Mouse (Mus musculus) embryonic facial prominence, embryonic 13.5 days (tissue): ENCODE data around the gene Kirrel. TPM values are rescaled to one million over a fixed set of nuclear protein-coding genes. Genes with fewer than 3 reads are reported as not detected.
A peak's percentile ranks its signal among the peaks of the same experiment; 100 is the strongest.

Experiments used
- ATAC-seq: fragments of 200-750 bp; cut with Nextera tagmentation; 2 replicates; pipeline ENCODE4 v1.8.0; 2017; ENCODE audit warnings: low read depth; ENCODE audit not compliant: insufficient number of reproducible peaks, insufficient read depth, low FRiP score, low TSS enrichment
- H3K27ac ChIP-seq: fragments of 300-500 bp; sonication (generic); 2 replicates; pipeline ENCODE4 v1.5.1; 2015; ENCODE audit warnings: moderate library complexity, mild to moderate bottlenecking, inconsistent platforms
- H3K27me3 ChIP-seq: fragments of 300-500 bp; sonication (generic); 2 replicates; pipeline ENCODE4 v1.6.1; 2015; ENCODE audit warnings: mild to moderate bottlenecking, inconsistent platforms
- H3K36me3 ChIP-seq: fragments of 300-500 bp; sonication (generic); 2 replicates; pipeline ENCODE4 v1.6.1; 2015; ENCODE audit warnings: mild to moderate bottlenecking, inconsistent platforms
- H3K4me1 ChIP-seq: fragments of 300-500 bp; sonication (generic); 2 replicates; pipeline ENCODE4 v1.6.1; 2015; ENCODE audit warnings: inconsistent platforms
- H3K4me2 ChIP-seq: fragments of 300-500 bp; sonication (generic); 2 replicates; pipeline ENCODE4 v1.6.1; 2015; ENCODE audit warnings: moderate library complexity, mild to moderate bottlenecking, inconsistent platforms
- H3K4me3 ChIP-seq: fragments of 300-500 bp; sonication (generic); 2 replicates; pipeline ENCODE4 v1.5.1; 2015; ENCODE audit warnings: mild to moderate bottlenecking, inconsistent platforms
- H3K9ac ChIP-seq: fragments of 300-500 bp; sonication (generic); 2 replicates; pipeline ENCODE4 v1.6.1; 2015; ENCODE audit warnings: mild to moderate bottlenecking, inconsistent platforms
- H3K9me3 ChIP-seq: fragments of 300-500 bp; sonication (generic); 2 replicates; pipeline ENCODE4 v1.6.1; 2016; ENCODE audit warnings: inconsistent platforms
- WGBS: fragments of 180-500 bp; shearing (Covaris S2); methylation state at CpG from one replicate; pipeline ENCODE4 v1.1.7; 2015; ENCODE audit warnings: mixed read lengths; 5-methylcytosine and 5-hydroxymethylcytosine counted together
- polyA plus RNA-seq: library from polyadenylated mRNA; unstranded; fragments of >200 nt; fragmentation: Nextera tagmentation; extraction: Ambion mirVana; gene quantifications from 2 replicates; pipeline ENCODE4 v1.2.1, GENCODE M21; 2015

Kirrel gene
- polyA plus RNA-seq, 1 experiment from 2014 or later, result 20.4 TPM

DNA sequence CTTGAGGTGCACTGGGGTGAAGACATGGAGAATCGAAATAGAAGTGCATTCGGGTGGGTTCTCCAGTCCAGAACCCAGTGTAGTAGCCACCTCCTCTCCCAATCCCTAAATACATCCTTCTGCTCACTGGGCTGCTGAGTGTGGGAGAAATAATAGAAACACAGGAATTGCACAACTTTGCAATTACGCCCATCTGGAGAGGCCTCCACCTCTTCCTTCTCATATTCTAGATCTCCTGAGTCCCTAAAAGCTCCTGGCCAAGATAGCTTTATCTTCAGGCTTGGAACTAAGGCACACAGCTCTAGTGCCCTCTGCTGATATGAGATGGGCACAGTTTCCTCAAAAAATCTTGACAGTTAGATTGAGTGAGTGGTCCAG, 880 bp upstream of the Kirrel start:
- ATAC-seq, result no peak
- H3K4me3 ChIP-seq, result peak overlapping the region; percentile 84
- no peaks in the 10 kb centered on the region for H3K27me3 ChIP-seq
- no peaks in the 10 kb centered on the region for H3K9me3 ChIP-seq
- WGBS, result 35% methylated on average over 3 of the region's 3 CpGs
- peak overlapping the region; percentile 88 for H3K4me2 ChIP-seq
- H3K9ac ChIP-seq, result peak overlapping the region; percentile 94
- H3K36me3 ChIP-seq, result no peaks in the 10 kb centered on the region
- peak overlapping the region; percentile 91 for H3K27ac ChIP-seq
- peaks cover 25% of the 10 kb centered on the region for H3K4me1 ChIP-seq

DNA sequence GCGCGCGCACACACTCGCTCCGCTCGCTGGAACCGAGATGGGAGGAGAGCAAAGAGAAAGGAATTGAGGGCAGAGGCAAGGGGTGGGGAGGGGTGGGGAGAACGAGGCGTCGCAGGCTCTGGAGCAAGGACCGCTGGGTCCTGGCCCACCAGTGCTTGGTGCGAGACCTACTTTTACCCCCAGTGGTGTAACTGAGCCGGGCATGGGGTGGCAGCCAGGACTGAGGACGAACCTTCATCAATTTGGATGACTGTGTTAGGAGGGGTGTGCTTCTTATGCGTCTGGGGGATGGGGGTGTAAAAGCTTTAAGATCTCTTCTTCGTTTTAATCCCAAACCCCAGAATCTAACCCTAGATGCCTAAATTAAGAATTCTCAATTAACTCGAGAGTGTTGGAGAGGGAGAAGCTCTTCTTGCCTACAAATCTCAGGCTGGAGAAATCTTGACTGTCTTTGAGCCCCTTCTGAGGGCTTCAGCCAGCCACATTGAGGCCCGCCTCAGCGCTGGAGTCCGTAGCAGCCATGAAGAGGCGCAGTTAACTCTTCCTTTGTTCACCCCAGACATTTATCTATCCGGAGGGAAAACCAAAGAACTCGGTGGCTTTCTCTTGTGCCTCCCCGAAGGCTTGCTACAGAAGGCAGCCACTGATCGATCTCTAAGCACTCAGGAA, 356 bp upstream of the Kirrel start:
- Histone ChIP-seq H3K9ac (peak overlapping the region; percentile 94), H3K4me2 (peak overlapping the region; percentile 88), H3K27ac (peak overlapping the region; percentile 91), H3K9me3 (no peaks in the 10 kb centered on the region), H3K27me3 (no peaks in the 10 kb centered on the region), H3K4me1 (peaks cover 30% of the 10 kb centered on the region), H3K4me3 (peak overlapping the region; percentile 84), H3K36me3 (no peaks in the 10 kb centered on the region)
- WGBS, result 2% methylated on average over 25 of the region's 25 CpGs
- no peak for ATAC-seq

DNA sequence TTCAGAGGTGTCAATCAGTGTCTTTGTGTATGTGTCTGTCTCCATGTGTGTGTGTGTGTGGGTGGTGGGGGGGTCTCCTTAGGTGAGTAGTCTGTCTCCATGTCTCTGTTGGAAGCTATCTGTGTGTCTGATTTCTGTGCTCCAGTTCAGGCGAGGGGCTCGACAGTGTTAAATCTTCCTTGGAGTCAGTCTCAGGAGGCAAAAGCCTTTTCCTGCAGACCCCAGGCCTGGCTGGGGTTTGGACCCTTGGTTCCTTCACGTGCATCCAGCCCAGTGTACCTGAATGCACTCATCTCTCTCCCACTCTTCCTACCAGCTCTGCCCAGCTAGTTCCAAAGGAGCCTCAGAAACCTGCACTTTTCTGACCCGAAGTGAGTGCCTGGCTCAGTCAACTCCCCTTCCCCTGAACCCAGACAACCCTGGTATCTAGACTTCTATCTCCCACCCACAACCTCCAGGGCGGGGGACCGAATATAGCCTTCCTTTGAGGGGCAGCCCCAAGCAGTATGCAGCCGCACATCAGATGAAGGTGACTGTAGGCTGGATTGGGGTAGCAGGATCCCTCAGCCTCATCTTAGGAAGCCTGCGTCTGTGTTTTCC, 961 bp downstream of the Kirrel start:
- peak overlapping the region; percentile 88 for H3K4me2 ChIP-seq
- peak overlapping the region; percentile 84 for H3K4me3 ChIP-seq
- H3K9me3 ChIP-seq, result no peaks in the 10 kb centered on the region
- ATAC-seq, result no peak
- WGBS, result under 1% methylated on average over 8 of the region's 8 CpGs
- no peaks in the 10 kb centered on the region for H3K27me3 ChIP-seq
- H3K9ac ChIP-seq, result peak overlapping the region; percentile 94
- H3K27ac ChIP-seq, result peak overlapping the region; percentile 91
- peaks cover 43% of the 10 kb centered on the region for H3K4me1 ChIP-seq
- no peaks in the 10 kb centered on the region for H3K36me3 ChIP-seq

DNA sequence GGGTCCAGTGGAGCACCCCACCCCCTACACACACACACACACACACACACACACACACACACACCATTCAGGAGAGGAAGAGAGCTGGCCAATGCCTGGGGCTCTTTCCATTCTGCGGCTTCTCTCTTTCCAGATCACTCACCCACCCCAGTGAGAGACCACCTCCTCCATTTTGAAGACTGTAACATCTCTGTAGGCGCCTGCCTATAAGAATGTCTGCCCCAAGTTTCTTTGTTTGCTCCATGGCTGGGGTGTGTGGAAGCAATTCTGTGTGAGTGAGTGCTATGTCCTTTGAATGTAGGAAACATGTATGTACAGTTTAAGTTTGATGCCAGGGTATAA, 1.5 kb downstream of the Kirrel start:
- Histone ChIP-seq H3K9me3 (no peaks in the 10 kb centered on the region), H3K4me3 (peak overlapping the region; percentile 84), H3K27ac (peak overlapping the region; percentile 91), H3K4me1 (peaks cover 48% of the 10 kb centered on the region), H3K36me3 (no peaks in the 10 kb centered on the region), H3K4me2 (peak overlapping the region; percentile 88), H3K9ac (peak overlapping the region; percentile 94), H3K27me3 (no peaks in the 10 kb centered on the region)
- WGBS, result 2% methylated on average over 2 of the region's 2 CpGs
- no peak for ATAC-seq

DNA sequence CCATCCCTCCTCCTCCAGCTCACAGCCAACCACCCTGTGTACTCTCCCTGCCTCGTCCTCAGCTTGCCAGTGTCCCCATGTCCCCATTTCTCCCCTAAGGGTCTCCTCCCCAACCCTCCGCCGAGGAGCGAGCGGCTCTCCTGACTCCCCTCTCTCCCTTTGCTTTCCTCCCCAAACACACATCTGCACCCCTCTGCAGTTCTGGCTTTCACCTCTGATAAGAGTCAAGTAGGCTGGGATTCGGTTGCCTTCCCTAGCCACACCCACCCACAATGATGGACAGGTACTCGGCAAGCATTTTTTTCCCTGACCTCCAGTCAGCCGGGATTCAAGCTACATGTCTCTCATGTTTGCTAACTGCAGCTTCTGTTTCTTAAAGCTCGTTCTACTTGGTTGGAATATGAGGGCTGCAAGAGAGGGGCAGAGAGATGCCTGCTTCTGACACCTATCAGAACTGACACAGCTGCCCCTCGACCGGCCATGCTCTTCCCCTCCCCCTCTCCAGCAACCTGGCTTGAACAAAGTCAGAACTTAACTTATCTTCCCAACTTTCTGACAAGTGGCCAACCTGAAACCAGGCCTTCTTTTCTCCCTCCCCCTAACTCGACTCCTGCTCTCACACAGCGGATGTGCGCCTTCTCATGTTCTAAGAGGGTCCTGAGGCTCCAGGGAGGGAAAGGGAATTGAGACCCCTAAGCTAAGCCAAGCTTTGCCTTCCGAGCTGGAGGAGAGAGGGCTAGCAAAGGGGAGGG, 2.0 kb downstream of the Kirrel start:
- ATAC-seq, result no peak
- peak overlapping the region; percentile 88 for H3K4me2 ChIP-seq
- H3K9ac ChIP-seq, result peak overlapping the region; percentile 94
- peak overlapping the region; percentile 91 for H3K27ac ChIP-seq
- H3K36me3 ChIP-seq, result no peaks in the 10 kb centered on the region
- peak overlapping the region; percentile 84 for H3K4me3 ChIP-seq
- WGBS, result 3% methylated on average over 14 of the region's 15 CpGs
- H3K27me3 ChIP-seq, result no peaks in the 10 kb centered on the region
- no peaks in the 10 kb centered on the region for H3K9me3 ChIP-seq
- peaks cover 54% of the 10 kb centered on the region for H3K4me1 ChIP-seq

DNA sequence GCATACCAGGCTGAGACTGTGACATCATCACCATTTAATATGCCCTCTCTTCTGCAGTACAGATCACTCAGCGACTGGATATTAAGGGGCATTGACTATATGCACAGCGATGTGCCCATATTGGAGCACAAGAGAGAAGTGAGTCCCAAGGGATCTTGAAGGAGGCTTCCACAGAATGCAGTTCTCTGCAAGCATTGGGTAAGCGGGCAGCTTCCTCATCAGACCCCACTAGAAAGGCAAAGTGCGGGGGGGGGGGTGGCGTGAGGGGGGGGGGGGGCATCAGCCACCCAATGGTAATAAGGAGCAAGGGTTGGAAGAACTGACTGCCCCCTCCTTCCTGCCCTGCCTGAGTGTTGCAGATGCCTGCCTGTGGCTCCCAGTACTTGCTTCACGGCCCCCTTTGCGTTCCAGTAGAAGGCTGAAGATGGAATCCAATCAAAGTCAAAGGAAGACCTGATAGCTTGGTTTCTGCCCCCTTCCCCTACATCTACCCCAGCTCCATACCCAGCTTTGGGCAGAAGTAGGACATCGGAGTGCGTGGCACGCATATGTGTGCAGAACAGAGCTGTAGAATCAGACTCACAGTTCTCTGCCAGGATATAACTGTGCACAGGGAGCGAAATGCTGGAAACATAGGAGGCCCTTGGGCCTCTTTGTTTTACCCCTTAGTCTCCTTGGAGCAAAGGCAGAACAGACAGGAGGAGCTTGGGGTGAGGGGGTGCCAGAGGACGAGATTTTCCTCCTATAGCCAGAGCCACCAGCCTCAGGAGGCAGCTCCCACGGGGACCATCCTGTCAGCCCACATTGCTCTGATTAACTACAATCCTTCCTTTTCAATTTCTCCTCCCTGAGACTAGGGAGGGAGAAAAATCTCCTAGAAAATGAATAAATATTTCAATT, 3.1 kb downstream of the Kirrel start:
- Histone ChIP-seq H3K36me3 (0 out of 2 replicates have a peak, but pooled peaks cover 2% of the 10 kb centered on the region), H3K27me3 (no peaks in the 10 kb centered on the region), H3K9me3 (no peaks in the 10 kb centered on the region), H3K4me3 (peak overlapping the region; percentile 84), H3K4me1 (peaks cover 59% of the 10 kb centered on the region), H3K27ac (peak overlapping the region; percentile 91), H3K9ac (peak overlapping the region; percentile 94), H3K4me2 (peak overlapping the region; percentile 88)
- ATAC-seq, result no peak
- 20% methylated on average over 13 of the region's 13 CpGs for WGBS

DNA sequence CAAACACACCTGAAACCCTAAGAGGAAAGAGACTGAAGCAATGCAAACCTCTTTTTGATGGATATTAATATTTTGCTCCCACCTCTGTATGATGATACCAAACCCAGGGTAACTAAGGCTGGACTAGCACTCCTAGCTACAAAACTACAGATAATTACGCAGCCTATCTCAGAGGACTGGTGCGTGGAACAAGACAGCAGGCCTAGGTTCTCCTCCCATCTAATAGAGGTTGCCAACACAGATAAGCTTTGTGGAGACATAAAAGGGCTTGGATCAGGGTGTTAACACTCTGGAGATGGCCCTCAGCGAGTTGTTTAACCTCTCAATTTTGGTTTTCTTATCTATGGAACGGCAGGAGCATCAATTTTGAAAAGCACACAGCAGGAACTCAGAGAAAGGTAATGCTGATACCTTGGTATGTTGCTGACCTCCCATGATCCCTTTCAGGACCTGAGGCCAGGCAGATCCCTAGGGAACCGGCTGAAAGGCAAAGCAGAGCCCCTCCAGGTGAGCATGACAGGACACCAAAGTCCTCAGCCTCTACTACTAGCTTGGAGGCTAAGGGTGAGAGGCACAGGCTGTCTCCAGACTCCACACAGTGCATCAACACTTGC, 5.0 kb downstream of the Kirrel start:
- H3K36me3 ChIP-seq, result peaks cover 3% of the 10 kb centered on the region; the same call in 1 of the 2 replicates
- H3K4me1 ChIP-seq, result peaks cover 69% of the 10 kb centered on the region
- no peak overlapping the region for H3K27ac ChIP-seq
- peak overlapping the region; percentile 52; the same call in 1 of the 2 replicates for H3K9ac ChIP-seq
- H3K4me3 ChIP-seq, result no peak overlapping the region
- WGBS, result 38% methylated on average over 5 of the region's 5 CpGs
- H3K4me2 ChIP-seq, result peak overlapping the region; percentile 88
- ATAC-seq, result no peak
- no peaks in the 10 kb centered on the region for H3K9me3 ChIP-seq
- no peaks in the 10 kb centered on the region for H3K27me3 ChIP-seq

DNA sequence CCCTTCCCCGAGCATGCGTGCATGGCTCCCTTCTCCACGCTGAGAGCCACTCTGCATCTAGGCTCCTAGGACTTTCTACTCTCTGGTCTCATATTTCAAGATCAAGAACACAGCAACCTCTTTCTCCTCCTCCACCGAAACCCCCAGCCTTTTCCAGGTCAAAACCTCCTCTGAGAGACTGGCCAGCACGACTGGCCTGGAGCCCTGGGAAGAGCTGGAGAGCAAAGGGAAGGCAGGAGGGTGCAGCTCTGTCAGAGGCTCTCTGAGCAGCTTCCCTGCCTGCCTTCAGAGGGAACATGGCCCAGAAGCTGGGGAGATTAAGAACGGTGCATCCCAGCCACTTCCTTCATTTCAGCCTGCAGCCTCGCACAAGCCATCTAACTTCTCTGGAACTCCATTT, 5.8 kb downstream of the Kirrel start:
- H3K4me2 ChIP-seq, result peak overlapping the region; percentile 12; the same call in 1 of the 2 replicates
- H3K27ac ChIP-seq, result no peak overlapping the region
- ATAC-seq, result no peak
- peaks cover 6% of the 10 kb centered on the region; the same call in 1 of the 2 replicates for H3K36me3 ChIP-seq
- WGBS, result 33% methylated on average over 7 of the region's 7 CpGs
- peak overlapping the region; percentile 52; the same call in 1 of the 2 replicates for H3K9ac ChIP-seq
- H3K27me3 ChIP-seq, result no peaks in the 10 kb centered on the region
- H3K9me3 ChIP-seq, result no peaks in the 10 kb centered on the region
- H3K4me3 ChIP-seq, result no peak overlapping the region
- peaks cover 76% of the 10 kb centered on the region for H3K4me1 ChIP-seq

DNA sequence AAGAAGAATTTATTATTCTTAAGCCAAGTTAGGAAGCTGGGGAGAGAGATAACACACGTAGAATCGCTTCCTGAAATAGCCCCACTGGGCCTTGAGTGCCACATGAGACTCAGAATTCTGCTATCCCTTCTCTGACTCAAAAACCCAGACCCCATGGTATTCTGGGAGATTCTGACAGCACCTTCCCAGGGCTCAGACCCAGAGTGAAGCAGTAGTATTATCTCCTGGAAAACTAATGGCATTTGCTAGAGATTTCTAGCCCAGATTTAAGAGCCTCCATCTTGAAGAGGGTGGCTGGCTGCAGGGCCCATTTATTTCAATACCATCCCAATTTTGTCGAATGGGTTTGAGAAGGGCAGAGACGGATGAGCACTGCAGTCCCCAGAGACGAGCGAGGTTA, 6.9 kb downstream of the Kirrel start:
- WGBS, result 82% methylated on average over 6 of the region's 6 CpGs
- Histone ChIP-seq H3K4me2 (no peak overlapping the region), H3K27ac (peak overlapping the region; percentile 5; the same call in 1 of the 2 replicates), H3K9ac (no peak overlapping the region), H3K4me1 (peaks cover 88% of the 10 kb centered on the region), H3K4me3 (no peak overlapping the region), H3K27me3 (no peaks in the 10 kb centered on the region), H3K9me3 (no peaks in the 10 kb centered on the region), H3K36me3 (peaks cover 7% of the 10 kb centered on the region)
- ATAC-seq, result no peak

DNA sequence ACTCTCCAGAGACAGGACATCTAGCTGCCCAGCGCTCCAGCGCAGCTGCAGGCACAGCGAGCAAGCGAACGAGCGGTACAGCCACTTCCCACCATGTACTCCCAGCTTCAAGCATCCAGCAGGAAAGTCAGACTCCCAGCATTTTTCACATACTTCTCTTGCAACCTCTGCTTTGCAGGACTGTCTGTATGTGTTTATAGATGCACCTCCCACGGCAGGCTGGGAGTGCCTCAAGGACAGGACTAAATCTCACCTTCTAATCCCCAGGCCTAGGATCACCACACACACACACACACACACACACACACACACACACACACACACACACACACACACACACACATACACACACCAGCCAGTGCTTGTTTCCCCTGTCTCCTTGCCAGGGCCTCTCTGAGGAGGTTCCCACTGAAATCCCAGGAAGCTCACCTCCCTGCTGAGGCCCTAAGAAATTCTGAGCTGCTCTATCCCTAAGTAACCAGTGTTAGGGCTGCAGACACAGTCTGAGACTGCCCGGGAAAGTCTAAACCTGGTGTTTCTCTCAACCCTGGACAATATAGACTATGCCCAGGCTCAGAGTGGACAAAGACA, 9.2 kb downstream of the Kirrel start:
- Histone ChIP-seq H3K9me3 (no peaks in the 10 kb centered on the region), H3K27me3 (no peaks in the 10 kb centered on the region), H3K4me1 (peaks cover 93% of the 10 kb centered on the region), H3K4me2 (peak overlapping the region; percentile 39), H3K9ac (peak overlapping the region; percentile 44; the same call in 1 of the 2 replicates), H3K27ac (peak overlapping the region; percentile 81), H3K4me3 (0 out of 2 replicates have a peak overlapping the region, but pooled peaks have one; percentile 12), H3K36me3 (peaks cover 28% of the 10 kb centered on the region)
- 19% methylated on average over 8 of the region's 8 CpGs for WGBS
- ATAC-seq, result no peak
